Mouse (Mus musculus) neural tube, embryonic 11.5 days (tissue): ENCODE measurements around the gene Slc38a10. TPM values are rescaled to one million over a fixed set of nuclear protein-coding genes. Genes with fewer than 3 reads are reported as not detected.
A peak's percentile ranks its signal among the peaks of the same experiment; 100 is the strongest.

ENCODE experiments used
- ATAC-seq: fragments of 200-750 bp; cut with Nextera tagmentation; 2 replicates; pipeline ENCODE4 v1.8.0; 2017; ENCODE audit warnings: moderate number of reproducible peaks, mild to moderate bottlenecking, moderate TSS enrichment, moderate library complexity; ENCODE audit not compliant: insufficient read depth, low FRiP score, low TSS enrichment
- DNase-seq: peaks from one replicate; pipeline ENCODE4 v3.0.0-alpha.2; 2015; ENCODE audit warnings: low spot score
- H3K27ac ChIP-seq: fragments of 300-500 bp; sonication (generic); 2 replicates; pipeline ENCODE4 v1.5.1; 2014; ENCODE audit warnings: low read depth, mild to moderate bottlenecking, low read length
- H3K27me3 ChIP-seq: fragments of 300-500 bp; sonication (generic); 2 replicates; pipeline ENCODE4 v1.6.1; 2014; ENCODE audit warnings: mild to moderate bottlenecking, low read length, mixed read lengths; ENCODE audit not compliant: control insufficient read depth, insufficient read depth
- H3K36me3 ChIP-seq: fragments of 300-500 bp; sonication (generic); 2 replicates; pipeline ENCODE4 v1.6.1; 2014; ENCODE audit warnings: mild to moderate bottlenecking, low read length, moderate library complexity, mixed read lengths; ENCODE audit not compliant: control insufficient read depth, insufficient read depth
- H3K4me1 ChIP-seq: fragments of 300-500 bp; sonication (generic); 2 replicates; pipeline ENCODE4 v1.6.1; 2014; ENCODE audit warnings: low read length, mixed read lengths; ENCODE audit not compliant: control insufficient read depth, insufficient read depth
- H3K4me2 ChIP-seq: fragments of 300-500 bp; sonication (generic); 2 replicates; pipeline ENCODE4 v1.6.1; 2014; ENCODE audit warnings: low read depth, mild to moderate bottlenecking, moderate library complexity
- H3K4me3 ChIP-seq: fragments of 300-500 bp; sonication (generic); 2 replicates; pipeline ENCODE4 v1.5.1; 2014; ENCODE audit warnings: low read depth, low read length
- H3K9ac ChIP-seq: fragments of 300-500 bp; sonication (generic); 2 replicates; pipeline ENCODE4 v1.6.1; 2014; ENCODE audit warnings: mild to moderate bottlenecking, low read length
- H3K9me3 ChIP-seq: fragments of 300-500 bp; sonication (generic); 2 replicates; pipeline ENCODE4 v1.6.1; 2016; ENCODE audit warnings: low read length; ENCODE audit not compliant: control insufficient read depth
- WGBS: fragments of 180-500 bp; shearing (Covaris S2); extraction: QIAGEN DNeasy Blood & Tissue Kit; methylation state at CpG from one replicate; pipeline ENCODE4 v1.1.7; 2014; 5-methylcytosine and 5-hydroxymethylcytosine counted together
- polyA plus RNA-seq: library from polyadenylated mRNA; unstranded; fragments of >200 nt; fragmentation: Nextera tagmentation; extraction: Ambion mirVana; gene quantifications from 2 replicates; pipeline ENCODE4 v1.2.1, GENCODE M21; 2014

Slc38a10 gene
- polyA plus RNA-seq, 1 experiment from 2014 or later: 79.1 TPM

DNA sequence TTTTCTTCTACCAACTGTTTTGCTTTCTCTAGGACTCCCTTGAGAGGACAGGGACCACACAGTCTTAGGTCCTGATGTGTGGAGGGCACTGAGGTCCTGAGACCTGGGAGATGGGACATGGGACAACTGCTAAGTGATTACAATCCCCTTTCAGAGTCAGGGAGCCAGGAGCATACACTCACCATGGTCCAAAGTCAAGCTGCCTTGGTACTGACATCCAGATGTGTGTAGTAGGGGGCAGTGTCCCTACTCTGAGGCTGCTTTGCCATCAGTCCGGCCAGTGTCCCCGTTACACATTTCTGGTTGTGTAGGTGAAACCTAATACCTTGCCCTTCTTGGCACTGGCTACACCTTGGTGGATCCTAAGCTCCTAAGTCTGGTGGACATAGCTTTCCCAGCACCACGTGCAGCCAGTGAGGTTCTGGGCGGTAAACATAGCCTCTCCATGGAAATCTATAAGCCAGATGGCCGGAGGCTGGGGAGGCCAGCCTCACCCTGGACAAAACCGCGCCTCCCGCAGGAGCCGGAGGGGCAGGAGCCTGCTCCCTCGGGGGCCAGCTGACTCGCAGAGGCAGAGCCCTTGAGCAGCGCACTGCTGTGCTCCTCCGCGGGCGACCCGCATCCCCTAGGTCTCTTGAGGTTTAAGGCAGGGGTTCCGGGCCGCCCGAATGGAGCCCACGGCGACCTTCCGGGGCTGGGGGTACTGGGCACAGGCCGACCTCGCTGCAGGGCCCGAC lies 65.1 kb downstream of the Slc38a10 start:
- Histone ChIP-seq H3K36me3 (no peaks in the 10 kb centered on the region; the same call in 1 of the 2 replicates), H3K4me3 (peak overlapping the region; percentile 98), H3K9me3 (no peaks in the 10 kb centered on the region), H3K4me2 (peak overlapping the region; percentile 97), H3K27ac (peak overlapping the region; percentile 87), H3K4me1 (peaks cover 14% of the 10 kb centered on the region), H3K27me3 (no peaks in the 10 kb centered on the region), H3K9ac (peak overlapping the region; percentile 94)
- ATAC-seq (peak; percentile 17; the same call in 1 of the 2 replicates), DNase-seq (peak; percentile 45)
- under 1% methylated on average over 23 of the region's 25 CpGs for WGBS

DNA sequence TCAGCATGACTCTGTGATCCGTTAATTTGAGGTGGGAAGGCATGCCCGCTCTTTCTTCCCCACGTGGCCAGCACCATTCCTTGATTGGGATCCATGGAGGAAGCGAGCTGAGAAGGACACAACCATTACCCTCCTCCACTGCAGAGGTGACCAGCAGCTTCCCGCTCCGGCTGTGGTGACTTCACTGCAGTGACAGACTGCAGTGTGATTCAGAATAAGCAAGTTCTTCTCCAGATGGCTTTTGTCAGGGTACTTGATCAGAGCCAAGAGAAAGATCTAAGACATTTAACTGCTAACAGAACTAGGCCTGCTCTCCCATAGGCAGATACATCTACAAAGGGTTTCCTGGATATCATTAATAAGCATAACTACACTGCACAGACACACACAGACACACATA lies 70.9 kb downstream of the Slc38a10 start:
- Histone ChIP-seq H3K36me3 (peaks cover 17% of the 10 kb centered on the region), H3K4me3 (no peak overlapping the region), H3K9me3 (no peaks in the 10 kb centered on the region), H3K9ac (no peak overlapping the region), H3K27me3 (no peaks in the 10 kb centered on the region), H3K27ac (no peak overlapping the region), H3K4me2 (no peak overlapping the region), H3K4me1 (peaks cover 6% of the 10 kb centered on the region)
- ATAC-seq: no peak
- 87% methylated on average over 6 of the region's 6 CpGs for WGBS
- no peak for DNase-seq

DNA sequence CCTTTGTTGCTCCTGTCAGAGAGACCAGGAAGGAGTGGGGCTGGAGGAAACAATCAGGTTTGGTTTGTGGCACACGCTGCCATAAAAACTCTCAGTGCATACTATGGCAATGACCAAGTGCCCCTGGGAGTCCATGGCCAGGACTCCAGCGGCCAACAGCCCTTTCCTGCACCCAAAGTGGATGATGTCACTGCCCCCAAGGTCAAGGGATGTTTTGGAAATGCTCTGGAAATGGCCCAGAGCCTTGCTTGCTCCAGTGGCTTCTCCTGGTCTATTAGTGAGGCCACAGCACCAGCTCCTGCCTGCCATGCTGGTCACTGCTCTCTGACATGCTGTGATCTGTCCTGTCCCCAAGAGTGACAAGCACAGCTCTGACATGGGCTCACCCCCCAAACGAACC lies 75.0 kb downstream of the Slc38a10 start:
- Histone ChIP-seq H3K4me3 (no peak overlapping the region), H3K4me2 (no peak overlapping the region)

DNA sequence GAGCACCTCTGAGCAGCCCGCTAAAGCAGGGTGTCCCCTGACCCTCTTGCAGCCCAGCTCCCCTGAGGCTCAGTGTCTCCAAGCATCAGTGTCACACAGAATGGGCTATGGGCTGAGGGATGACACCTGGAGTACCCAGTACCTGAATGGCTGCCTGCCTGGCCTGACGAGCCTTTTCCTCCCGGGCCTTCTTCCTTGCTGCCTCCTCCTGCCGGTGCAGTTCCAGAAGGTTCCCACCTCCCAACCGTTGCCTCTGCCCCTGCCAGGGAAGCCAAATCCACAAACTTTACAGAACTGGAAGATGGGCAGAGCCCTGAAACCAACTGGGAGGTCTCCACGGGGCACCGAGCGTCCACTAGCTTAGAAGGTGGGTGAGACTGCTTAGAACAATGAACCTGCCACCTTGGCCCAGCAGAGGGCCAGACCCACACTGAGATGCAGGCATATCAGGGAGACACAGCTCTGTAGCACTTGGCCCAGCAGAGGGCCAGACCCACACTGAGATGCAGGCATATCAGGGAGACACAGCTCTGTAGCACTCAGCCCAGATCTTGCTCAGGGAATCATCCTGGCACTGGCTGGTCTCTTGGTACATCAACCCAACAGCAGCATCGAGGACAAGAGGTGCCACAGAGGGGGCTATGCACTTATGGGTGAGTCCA lies 78.0 kb downstream of the Slc38a10 start:
- peaks cover 11% of the 10 kb centered on the region; the same call in 1 of the 2 replicates for H3K4me1 ChIP-seq
- no peaks in the 10 kb centered on the region for H3K27me3 ChIP-seq
- no peak for ATAC-seq
- no peak overlapping the region for H3K9ac ChIP-seq
- H3K4me3 ChIP-seq: no peak overlapping the region
- no peak for DNase-seq
- WGBS: 93% methylated on average over 9 of the region's 9 CpGs
- no peak overlapping the region for H3K4me2 ChIP-seq
- no peaks in the 10 kb centered on the region for H3K9me3 ChIP-seq
- H3K27ac ChIP-seq: no peak overlapping the region
- peaks cover 21% of the 10 kb centered on the region for H3K36me3 ChIP-seq

More for the DNA sequence above, 75.0 kb downstream of the Slc38a10 start:
- Histone ChIP-seq H3K4me1 (no peaks in the 10 kb centered on the region), H3K9ac (peak overlapping the region; percentile 4; the same call in 1 of the 2 replicates), H3K9me3 (no peaks in the 10 kb centered on the region), H3K36me3 (peaks cover 25% of the 10 kb centered on the region), H3K27me3 (no peaks in the 10 kb centered on the region), H3K27ac (no peak overlapping the region)
- 75% methylated on average over 3 of the region's 3 CpGs for WGBS
- DNase-seq: peak; percentile 7
- no peak for ATAC-seq

DNA sequence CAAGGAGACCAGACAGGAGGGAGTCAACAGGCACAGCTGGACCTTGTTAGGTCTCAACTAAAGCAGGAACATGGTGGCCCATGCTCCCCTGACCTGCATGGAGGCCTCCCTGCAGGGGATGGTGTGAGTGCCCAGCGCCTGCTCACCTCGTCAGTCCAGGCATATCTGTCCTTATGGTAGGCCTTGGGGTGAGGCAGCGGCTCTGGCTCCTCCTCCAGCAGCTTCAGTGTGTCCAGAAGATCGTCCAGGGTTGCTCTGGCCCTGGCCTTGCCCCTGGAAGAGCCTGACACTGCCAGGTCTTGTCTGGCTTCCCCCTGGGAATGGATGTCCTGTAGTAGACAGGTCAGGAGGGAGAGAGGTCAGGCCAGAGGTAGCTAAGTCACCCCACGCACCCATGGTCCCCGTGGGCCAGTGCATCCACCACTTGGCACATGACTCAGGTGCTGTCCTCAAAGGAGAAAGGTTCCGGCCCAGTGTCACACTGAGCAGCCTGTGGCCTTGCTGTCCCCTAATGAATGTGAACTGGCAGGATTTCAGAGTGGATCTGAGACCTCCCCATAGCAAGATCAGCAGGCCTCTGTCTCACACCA lies 79.3 kb downstream of the Slc38a10 start:
- Histone ChIP-seq H3K27ac (no peak overlapping the region), H3K27me3 (no peaks in the 10 kb centered on the region), H3K9ac (no peak overlapping the region), H3K9me3 (no peaks in the 10 kb centered on the region), H3K4me1 (peaks cover 11% of the 10 kb centered on the region; the same call in 1 of the 2 replicates), H3K4me2 (no peak overlapping the region), H3K36me3 (peaks cover 28% of the 10 kb centered on the region), H3K4me3 (no peak overlapping the region)
- ATAC-seq (no peak), DNase-seq (peak; percentile 8)
- WGBS: 84% methylated on average over 7 of the region's 7 CpGs

DNA sequence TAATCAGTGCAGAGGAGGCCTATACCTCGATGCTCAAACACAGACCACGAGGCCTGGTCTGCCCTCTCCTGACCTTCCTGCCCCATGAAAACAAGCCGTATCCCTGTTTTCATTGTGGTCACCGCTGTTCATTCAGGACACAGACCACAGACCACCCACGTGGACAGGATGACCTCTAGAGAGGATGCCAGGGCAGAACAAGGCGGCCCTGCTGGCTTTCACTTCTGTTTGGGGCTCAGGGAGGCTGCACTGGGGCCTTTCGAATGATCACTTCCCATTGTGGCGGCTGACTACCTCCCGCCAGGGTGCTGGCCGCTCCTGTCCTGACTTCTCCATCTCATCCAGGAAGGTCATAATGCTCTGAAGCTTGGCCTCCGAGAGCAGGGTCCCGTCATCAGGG lies 80.1 kb downstream of the Slc38a10 start:
- H3K27me3 ChIP-seq: no peaks in the 10 kb centered on the region

DNA sequence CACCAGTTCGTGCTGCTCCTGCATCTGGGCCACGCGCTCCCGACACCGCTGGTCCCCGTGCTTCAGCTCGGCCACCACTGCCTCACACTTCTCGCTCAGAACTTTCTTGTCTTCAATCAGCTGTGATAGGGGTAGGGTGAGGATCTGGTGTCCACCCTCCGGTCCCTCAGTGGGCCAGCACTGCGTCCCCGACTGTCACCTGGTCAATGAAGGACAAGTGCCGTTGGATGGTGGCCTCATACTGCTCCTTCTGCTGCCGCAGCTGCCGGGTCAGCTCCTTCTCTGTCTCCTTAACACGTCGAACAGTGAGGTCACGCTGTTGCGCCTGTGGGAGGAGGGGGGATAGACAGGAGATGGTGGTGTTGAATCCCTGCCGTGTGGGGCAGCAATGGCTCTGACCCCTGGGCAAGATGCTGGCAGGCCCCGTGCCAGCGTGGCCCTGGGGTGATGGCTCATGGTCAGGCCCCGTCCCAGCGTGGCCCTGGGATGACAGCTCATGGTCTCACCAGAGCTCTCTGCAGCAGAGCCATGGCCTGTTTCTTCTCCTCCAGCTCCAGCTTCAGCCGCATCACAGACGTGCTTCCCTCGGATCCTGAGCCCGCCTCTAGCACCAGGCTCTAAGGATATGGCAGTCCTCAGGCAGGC lies 80.7 kb downstream of the Slc38a10 start:
- Histone ChIP-seq H3K27ac (no peak overlapping the region), H3K4me3 (no peak overlapping the region), H3K27me3 (no peaks in the 10 kb centered on the region), H3K9ac (no peak overlapping the region), H3K36me3 (peaks cover 21% of the 10 kb centered on the region), H3K4me1 (peaks cover 11% of the 10 kb centered on the region; the same call in 1 of the 2 replicates), H3K9me3 (no peaks in the 10 kb centered on the region), H3K4me2 (no peak overlapping the region)
- no peak for DNase-seq
- WGBS: 85% methylated on average over 26 of the region's 27 CpGs
- ATAC-seq: no peak

More for the DNA sequence above, 80.1 kb downstream of the Slc38a10 start:
- H3K4me3 ChIP-seq: no peak overlapping the region
- H3K9ac ChIP-seq: no peak overlapping the region
- ATAC-seq: no peak
- H3K27ac ChIP-seq: no peak overlapping the region
- H3K36me3 ChIP-seq: peaks cover 24% of the 10 kb centered on the region
- 23% methylated on average over 12 of the region's 12 CpGs for WGBS
- no peak overlapping the region for H3K4me2 ChIP-seq
- no peaks in the 10 kb centered on the region for H3K9me3 ChIP-seq
- DNase-seq: no peak
- peaks cover 11% of the 10 kb centered on the region; the same call in 1 of the 2 replicates for H3K4me1 ChIP-seq

DNA sequence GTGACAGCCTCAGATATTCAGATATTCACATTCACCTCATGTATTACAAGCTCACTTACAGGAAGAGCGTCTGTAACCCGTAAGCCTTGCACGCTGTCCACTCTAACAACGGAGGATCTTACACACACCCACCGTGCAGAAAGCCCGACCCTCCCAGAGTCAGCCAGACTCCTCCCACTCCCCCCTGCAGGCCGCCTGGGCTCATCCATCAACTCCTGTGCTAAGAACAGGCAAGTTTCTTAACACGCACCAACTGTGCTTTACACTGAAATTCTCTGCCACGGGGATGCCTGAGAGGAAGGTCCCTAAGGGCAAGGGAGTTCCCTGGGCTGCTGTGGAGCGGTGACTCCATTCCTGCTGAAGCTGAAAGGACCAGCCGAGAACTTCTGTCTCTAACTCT lies 81.9 kb downstream of the Slc38a10 start:
- Histone ChIP-seq H3K4me2 (no peak overlapping the region), H3K27me3 (no peaks in the 10 kb centered on the region), H3K27ac (no peak overlapping the region), H3K9ac (no peak overlapping the region), H3K9me3 (no peaks in the 10 kb centered on the region), H3K4me3 (no peak overlapping the region), H3K4me1 (peaks cover 11% of the 10 kb centered on the region; the same call in 1 of the 2 replicates), H3K36me3 (peaks cover 24% of the 10 kb centered on the region)
- WGBS: 25% methylated on average over 11 of the region's 11 CpGs
- peak; percentile 67 for DNase-seq
- ATAC-seq: no peak
